Mouse (Mus musculus): ENCODE measurements around the gene Pld3.
"Not testable (repeated sequence)": the region's sequence is repeated elsewhere in the genome, so short reads cannot be mapped to it uniquely, and the experiment has no call there.

Pld3 gene

GRCm38 (mm10) chr7:27520599-27520998 is 32.4 kb downstream of the Pld3 start:
- DNase-seq: no peak

- no peak for DNase-seq
These were observed 32.9 kb downstream of the Pld3 start for GRCm38 (mm10) chr7:27520104-27520503.

- DNase-seq: no peak
These were observed 34.7 kb downstream of the Pld3 start for GRCm38 (mm10) chr7:27518314-27518713.

GRCm38 (mm10) chr7:27514961-27515360 is 38.1 kb downstream of the Pld3 start:
- no peak for DNase-seq

GRCm38 (mm10) chr7:27510809-27511208 is 42.2 kb downstream of the Pld3 start:
- DNase-seq: no peak

GRCm38 (mm10) chr7:27508648-27509005 is 44.4 kb downstream of the Pld3 start:
- DNase-seq: peak; percentile 54 to 63

GRCm38 (mm10) chr7:27507711-27508647 is 45.0 kb downstream of the Pld3 start:
- DNase-seq: peak; percentile 100

GRCm38 (mm10) chr7:27506765-27507370 is 46.1 kb downstream of the Pld3 start:
- no peak for DNase-seq

- no peak for DNase-seq
These were observed 51.4 kb downstream of the Pld3 start for GRCm38 (mm10) chr7:27501620-27502019.

- no peak for DNase-seq
These were observed 54.0 kb downstream of the Pld3 start, which contains the start of gene Prx for GRCm38 (mm10) chr7:27499036-27499435. Gene Prx, plus strand, starts transcription at chr7:27499324.

- not testable (repeated sequence) for DNase-seq
These were observed 58.2 kb downstream of the Pld3 start for GRCm38 (mm10) chr7:27494659-27495367.

GRCm38 (mm10) chr7:27493450-27493849 is 59.6 kb downstream of the Pld3 start:
- no peak for DNase-seq

- DNase-seq: no peak
These were observed 60.0 kb downstream of the Pld3 start for GRCm38 (mm10) chr7:27493022-27493421.

GRCm38 (mm10) chr7:27491856-27492255 is 61.2 kb downstream of the Pld3 start:
- no peak for DNase-seq

GRCm38 (mm10) chr7:27490543-27491329 is 62.3 kb downstream of the Pld3 start:
- peak; percentile 81 to 89 for DNase-seq

- DNase-seq: no peak
These were observed 62.8 kb downstream of the Pld3 start for GRCm38 (mm10) chr7:27490227-27490542.

- no peak for DNase-seq
These were observed 63.6 kb downstream of the Pld3 start for GRCm38 (mm10) chr7:27489270-27489869.

GRCm38 (mm10) chr7:27487740-27488268 is 65.2 kb downstream of the Pld3 start:
- DNase-seq: peak in 1 of 2 experiments; percentile 16

GRCm38 (mm10) chr7:27486770-27487697 is 66.0 kb downstream of the Pld3 start, which contains the start of gene Sertad1:
Gene Sertad1, plus strand, starts transcription at chr7:27486910.
- peak; percentile 100 for DNase-seq

- no peak for DNase-seq
These were observed 66.8 kb downstream of the Pld3 start for GRCm38 (mm10) chr7:27486102-27486769.
